Mouse (Mus musculus) lung, postnatal 36 days (tissue): Measurements from ENCODE around the gene Itpr1.
A peak's percentile ranks its signal among the peaks of the same experiment; 100 is the strongest.

Source experiments
- DNase-seq: peaks from one replicate; pipeline ENCODE4 v3.0.0; 2022; ENCODE audit warnings: mixed read lengths

The Itpr1 gene

DNA sequence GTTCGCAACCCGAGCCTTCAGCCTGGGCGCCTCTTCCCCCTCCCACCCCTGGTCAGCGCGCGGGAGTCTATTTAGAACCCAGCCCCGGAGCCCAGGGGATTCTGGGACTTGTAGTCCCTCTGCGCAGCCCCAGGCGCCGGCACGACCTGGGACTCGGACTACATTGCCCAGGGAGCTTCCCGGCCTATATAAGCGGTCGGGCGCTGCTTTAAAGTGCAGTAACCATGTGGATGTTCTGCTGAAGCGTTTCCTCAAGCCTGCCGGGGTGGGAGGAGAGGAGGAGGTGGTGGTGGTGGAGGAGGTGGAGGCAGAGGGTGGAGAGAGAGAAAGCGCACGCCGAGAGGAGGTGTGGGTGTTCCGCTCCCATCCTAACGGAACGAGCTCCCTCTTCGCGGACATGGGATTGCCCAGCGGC lies at the start of gene Itpr1:
TSS of gene Itpr1 (plus strand) at position 216 of the 415 bp plus-strand sequence.
- peak; percentile 99 for DNase-seq

DNA sequence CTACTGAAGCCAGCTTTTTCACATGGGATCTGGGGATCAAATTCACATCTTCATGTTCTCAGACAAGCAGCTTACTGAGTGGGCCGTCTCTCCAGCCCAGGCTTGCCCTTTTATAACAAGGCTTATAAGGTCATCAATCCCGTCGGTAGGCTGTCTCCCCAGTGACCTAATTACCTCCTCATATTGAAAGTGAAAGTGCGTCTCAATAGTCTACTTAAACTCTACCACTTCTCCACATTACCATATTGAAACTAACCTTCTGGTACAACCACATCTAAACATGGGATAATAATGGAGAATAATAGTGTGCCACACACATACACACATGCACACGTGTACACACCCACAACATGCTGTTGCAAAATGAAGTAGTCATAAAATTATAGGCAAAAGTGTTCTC lies 48.0 kb upstream of the Itpr1 start:
- no peak for DNase-seq

DNA sequence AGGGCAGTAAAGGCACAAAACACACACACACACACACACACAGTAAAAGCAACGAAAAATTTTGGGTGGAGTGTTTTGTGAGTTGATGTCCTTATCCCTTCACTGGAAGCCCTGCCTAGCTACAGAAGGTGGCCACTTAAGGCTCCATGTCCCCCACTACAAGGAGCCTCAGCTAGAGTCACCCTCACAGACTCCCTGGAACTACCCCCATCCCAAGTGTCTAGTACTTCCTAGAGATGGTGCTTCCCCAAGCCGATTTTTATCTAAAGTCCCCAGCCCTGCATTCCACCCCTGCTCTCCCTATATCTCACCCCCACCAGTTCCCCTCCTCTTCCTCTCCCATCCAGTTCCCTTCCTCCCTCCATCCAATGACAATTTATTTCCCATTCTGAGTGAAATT lies 47.3 kb upstream of the Itpr1 start:
- no peak for DNase-seq

DNA sequence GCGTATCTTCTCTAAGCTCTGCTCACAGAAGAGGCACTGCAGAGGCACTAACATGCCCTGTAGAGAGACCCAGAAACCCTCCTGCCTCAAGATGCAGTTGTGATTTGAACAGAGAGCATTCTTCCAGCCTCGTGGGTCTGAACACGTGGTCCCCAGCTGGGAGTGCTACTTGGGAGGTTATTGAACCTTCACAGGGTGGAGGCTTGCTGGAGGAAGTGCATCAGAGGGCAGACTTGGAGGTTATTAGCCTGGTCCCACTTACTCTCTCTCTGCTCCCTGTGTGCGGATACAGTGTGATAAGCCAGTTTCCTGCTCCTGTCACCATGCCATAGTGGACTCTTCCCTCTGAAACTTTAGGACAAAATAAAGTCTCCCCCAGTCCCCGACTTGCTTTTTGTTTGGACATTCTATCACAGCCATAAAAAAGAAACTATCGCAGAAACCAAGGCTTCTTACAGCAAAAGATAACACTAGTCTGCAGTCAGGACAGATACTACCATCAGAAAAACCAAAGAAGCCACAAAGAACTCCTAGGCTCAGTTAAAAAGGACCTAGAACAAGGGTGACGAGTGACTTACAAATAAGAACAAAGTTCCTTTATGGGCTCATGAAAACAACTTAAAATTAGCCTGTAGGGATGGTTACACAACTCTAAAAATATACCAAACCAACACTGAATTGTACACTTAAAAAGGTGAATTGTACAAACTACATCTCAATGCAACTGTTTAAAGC lies 44.8 kb upstream of the Itpr1 start:
- DNase-seq: no peak

DNA sequence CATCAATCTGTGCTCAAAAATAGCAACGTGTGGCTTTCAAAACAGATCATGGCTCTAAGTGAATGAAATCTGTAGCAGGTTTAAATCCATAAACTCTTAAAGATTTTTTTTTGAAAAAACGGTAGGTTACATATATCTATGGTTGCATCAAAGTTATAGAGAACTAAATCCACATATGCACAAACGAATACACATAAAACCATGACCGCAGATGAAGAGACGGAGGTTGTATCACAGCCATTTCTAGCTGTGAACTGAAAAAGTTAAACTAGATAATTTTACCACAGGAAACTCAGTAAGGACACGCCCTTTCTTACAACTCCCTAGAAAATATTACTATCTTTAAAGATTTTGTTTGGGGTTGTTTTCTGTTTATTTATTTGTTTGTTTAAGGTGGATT lies 44.2 kb upstream of the Itpr1 start:
- no peak for DNase-seq

DNA sequence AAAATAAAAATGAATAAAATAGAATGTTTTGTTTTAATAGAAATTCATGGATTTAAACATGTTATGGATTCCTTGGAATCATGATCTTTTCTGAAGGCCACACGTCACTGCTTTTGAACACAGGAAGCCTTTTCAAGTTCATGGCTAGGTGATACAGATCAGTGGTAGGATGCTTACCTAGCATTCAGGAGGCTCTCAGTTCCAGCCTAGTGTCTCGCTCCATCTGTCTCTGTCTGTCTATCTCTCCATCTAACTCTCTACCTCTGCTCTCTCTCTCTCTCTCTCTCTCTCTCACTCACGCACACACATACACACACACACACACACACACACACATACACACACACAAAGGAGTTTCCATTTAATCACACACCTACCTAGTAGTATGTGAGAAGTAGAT lies 43.4 kb upstream of the Itpr1 start:
- no peak for DNase-seq

DNA sequence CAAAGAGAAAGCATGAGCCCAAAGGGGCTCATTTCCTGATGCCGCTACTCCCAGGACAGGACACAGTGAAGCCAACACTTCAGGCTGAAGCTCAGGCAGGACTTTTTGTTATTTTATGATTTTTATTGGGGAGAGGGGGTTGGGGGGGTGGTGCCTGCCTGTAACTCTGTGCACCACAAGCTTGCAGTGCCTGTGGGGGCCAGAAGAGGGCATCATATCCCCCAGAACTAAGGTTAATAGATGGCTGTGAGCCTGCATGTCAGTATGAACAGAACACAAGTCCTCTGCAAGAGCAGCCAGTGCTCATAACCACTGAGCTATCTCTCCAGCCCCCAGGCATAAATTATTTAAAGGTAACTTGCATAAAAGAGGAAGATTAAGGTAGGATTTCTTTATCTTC lies 40.7 kb upstream of the Itpr1 start:
- DNase-seq: no peak

DNA sequence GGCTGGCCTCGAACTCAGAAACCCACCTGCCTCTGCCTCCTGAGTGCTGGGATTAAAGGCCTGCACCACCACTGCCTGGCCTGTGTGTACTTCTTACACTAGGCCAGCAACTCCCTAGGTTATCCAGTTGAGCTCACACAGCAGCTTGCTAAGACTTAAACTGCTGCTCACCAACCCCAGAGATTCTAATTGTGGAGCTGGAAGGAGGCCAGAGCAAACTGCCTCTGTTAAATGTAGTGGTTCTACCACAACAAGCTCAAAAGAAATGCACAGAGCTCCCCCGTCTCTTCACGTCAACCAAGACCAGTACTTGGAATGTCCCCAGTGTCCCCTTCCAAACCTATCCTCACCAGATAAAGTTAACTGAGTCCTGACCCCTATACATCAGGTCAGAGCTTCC lies 38.7 kb upstream of the Itpr1 start:
- no peak for DNase-seq

DNA sequence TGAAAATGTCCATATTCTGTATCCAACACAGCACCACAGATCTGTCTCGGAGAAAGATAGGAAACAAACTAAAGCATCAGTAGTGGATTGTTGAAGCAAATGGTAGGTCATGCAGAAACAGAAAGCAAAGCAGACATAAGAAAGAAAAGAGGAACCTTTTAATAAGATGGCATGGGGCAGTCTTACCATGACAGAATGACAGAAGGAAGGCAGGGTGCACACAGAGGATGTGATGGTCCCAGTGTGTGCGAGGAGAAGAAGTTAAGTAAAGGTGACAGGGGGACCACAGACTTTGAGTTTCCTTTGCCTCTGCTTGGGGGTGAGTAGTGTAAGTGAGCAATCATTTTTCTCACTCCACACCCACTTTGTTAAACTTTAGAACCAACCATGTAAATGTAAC lies 33.8 kb upstream of the Itpr1 start:
- DNase-seq: no peak

DNA sequence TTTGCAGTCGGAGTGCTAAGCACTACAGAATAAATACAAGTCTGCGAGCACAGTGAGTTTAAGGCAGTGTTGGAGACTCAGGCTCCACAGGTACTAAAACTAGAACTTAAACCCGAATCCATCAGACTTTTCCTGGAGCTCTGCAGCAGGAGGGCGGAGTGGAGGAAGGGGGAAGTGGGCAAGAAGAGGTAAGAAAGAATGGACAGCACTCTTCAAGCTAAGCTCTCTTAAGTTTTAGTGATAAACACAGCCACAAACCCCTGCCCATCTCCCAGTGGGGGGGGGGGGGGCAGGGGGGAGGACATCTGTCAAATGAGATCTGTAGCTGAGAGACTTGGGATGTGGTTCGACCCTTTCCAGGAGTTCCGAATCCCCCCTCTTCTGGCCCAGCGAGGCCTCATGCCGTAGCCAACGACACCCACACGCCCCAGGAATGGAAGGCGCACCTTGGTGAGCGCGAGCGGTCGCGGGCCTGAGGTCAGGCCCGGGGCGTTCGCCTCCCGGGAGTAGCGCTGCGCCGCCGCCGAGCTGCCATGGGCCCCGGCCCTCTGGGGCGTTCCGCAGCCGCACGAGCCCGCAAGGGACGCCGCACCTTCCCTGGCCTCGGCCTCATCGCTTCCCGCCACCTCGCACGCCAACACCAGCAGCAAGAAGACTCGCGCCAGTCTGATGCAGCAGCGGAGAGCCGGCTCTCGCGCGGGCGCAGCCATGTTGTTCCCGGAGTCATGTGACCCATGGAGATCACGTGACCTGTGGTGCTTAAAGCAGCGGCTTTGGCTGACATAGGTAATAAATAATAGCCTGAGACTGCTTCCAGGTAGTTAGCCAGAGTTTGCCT lies 27.8 kb upstream of the Itpr1 start, which contains the start of gene Sumf1:
TSS of gene Sumf1 (minus strand) at position 736 of the 838 bp plus-strand sequence.
- DNase-seq: peak; percentile 97

DNA sequence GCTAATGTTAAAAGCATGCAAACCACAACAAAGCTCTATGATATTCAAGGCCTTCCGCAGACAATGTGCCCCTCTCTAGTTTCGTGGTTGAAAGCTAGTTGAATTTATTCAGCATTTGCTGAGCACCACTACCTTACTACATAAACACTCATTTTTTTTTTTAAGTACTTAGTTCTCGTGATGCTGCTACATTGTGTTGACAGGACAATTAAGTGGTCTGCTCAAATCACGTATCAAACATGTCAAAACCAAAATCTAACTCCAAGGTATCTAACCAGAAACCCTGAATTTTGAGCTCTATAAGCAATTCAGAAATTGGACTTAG lies 27.2 kb upstream of the Itpr1 start:
- no peak for DNase-seq

DNA sequence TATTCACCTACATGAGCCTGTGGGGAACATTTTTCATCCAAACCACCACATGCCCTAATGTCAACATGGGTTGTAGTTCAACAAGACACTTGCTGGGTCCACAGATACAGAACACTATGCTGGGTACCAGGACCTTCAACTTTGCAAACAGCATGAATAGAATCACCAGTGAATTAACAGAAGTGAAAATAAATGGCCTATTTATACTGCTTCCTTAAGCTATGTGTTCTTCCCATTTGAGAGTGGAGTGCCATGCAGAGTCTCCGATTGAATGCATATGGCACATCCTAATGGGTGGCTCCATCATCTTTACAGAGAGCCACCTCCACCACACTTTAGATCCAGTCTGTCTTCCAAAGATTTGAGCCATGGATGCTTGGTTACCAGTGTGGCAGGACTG lies 22.2 kb upstream of the Itpr1 start:
- DNase-seq: no peak

DNA sequence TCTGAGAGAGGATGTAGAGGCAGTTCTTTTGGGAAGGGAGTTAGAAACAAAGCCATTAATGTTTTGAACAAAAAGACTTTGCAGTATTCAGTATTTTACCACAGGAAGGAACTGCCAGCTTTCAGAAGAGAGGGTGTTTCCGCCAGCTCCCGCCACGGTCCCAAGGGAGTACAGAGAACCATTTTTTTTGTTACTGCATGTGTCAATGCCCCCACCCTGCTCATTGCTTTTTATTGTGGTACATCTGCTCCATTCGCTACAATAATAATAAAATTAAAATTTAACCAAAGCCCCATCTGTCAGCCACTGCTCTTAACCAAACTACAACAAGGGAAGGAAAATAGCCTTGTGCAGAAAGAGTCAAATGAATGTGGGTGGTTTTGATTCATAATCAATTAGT lies 20.3 kb upstream of the Itpr1 start:
- DNase-seq: no peak

DNA sequence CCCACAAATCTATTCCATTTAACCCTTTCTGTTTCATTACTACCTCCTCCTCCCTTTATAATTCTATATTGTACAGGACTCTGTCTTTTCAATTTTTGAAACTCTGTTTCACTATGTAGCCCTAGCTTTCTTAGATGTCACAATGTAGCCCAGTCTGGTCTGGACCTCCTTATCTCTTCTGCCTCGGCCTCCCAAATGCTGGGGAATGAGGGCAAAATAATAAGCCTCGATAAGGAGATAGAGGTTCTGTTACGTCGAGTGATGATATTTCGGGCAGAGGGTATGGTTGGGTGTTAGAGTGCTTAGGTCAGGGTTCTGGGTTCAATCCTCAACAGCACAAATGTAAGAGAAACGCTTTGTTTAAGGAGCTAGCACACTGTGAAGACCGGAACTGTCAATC lies 16.2 kb upstream of the Itpr1 start:
- no peak for DNase-seq

DNA sequence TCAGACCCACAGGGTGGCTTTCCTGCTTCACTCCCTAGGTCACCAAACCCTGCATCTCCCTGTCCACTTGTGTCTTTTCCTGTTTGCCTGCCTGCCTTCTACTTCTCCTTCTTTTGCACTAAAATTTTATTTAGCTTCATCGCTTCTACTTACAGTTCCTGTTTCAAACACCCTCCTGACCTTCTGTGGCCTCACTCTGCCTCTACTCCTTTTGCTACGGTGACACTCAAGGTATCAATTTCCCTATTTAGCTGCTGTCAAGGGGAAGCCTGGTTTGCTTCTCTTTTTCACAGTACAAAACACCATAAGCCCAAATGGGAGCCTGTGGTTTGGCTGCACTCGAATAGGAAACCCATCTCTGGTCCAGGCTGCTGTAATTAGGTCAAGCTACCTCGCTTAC lies 15.8 kb upstream of the Itpr1 start:
- DNase-seq: peak; percentile 47

DNA sequence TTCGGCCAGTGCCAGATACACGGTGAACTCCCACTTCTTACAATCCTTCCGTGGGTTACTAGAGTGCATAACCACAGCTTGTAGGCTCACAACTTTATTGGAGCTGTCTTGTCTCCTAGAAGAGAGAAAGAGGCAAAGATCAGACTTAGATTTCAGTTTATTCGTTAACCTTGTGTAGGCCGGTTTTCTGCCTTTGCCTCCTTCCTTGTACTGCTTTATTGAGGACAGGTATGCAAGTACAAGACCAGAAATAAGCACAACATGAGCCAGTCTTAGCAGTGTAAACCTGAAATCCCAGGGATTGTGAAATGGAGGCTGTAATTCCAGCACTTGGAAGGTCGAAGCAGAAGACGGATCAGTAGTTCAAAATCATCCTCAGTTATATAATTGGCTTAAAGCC lies 14.6 kb upstream of the Itpr1 start:
- no peak for DNase-seq

DNA sequence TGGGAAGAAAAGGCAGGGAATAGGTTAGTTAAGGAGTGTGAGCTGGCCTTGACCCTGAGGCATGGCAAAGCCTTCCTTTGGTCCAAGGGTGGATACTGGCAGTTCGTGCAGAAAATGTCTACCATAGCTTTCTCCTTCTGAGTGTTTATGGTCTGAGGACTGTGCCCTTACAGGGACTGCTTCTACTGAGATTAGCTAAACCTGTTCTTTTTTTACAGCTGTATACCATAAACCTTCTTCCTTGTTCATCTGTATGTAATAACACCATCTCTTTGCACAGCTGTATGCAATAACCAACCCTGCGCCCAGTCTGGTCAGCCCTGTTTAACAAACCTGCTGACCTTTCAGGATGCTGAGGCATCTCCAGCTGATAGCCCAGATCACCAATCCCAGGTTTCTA lies 8.6 kb upstream of the Itpr1 start:
- DNase-seq: no peak

DNA sequence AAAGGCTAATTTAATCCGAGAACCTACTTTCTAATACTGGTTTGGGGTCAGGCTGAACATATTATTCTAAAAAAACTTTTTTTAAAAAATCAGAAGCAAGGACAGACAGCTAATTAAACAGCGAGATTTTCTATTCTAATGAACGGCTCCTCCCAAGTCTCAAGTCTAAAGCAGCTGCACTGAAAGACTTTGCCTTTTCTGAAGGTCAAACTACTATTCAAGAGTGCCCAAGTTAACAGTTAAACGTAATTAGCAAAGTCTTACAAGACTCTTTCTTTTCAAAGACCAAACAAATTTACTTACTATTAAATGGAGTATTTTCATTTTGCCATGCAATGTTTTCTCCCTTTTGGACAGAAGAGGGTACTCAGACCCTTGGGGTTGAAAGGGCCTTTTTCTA lies 6.8 kb upstream of the Itpr1 start:
- DNase-seq: no peak

DNA sequence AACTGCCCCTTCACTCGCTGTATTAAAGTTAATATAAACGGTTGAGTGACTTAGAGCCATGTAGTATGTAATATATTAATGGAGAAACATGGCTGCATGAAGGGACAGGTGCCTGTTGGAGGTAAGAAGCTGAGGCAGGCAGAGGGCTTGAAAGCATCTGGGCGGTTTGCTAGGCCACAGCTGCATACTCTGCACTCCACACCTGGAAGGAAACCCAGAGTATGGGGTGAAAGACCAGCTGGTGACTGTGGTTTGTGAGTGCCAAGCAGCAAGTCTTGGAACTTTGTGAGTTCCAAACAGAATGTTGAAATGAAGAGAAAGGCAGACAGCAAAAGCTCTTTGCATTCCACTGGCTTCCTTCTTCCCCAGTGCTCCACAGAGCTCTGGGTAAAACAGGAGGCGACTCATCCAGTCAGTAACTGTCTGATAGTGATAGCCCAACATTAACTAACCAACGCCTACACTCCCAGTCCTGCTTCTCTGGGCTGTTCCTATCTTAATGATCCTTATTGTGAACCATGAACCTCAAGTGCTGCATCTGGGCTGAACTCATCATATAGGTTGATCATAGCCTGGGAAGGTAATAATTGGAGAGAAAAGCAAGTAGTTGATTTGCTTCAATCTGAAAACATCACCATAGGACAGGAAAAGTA lies 5.9 kb upstream of the Itpr1 start:
- no peak for DNase-seq

DNA sequence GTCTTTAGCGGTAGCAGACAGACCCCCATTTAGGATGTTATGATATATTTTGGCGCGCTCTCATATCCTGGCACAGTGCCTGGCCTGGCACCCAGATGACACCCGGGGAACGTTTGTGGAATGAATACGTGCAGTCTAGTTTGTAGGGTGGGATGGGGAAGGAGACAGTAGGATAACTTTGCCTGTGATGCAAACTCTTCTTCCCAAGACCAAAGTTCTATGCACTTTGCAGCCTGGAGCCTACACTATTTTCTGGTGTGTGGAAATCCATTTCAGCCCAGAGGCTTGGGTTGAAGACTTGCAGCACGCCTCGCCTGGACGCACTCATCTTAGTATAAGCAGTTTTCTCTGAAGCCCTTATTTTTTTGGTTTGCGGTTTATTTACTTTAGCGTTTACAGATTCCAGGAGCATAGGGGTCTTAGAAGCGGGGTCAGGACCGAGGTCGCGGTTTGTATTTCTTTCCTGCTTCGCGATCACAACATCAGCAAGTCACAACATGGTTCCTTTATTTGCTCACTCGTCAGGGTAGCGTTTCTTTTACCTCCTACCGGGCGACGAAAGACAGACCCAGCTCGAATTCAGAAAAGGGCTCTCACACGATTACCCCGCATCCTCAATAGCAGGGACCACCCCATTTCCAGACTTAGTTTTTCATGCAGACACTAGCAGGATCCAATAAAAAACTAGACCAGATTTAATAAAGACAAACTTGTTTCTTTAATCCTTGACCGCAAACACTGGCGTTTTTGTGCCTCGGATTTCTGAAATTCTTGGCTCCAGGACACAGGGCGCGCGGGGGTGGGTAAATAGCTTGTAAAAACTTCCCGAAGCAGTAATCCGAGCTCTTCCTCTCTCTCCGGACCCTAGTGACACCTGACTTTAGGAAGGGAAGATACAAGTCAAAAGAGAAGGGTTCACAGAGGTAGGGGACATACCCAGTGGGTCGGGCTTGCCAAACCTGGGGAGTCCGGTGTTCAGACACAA lies 708 bp upstream of the Itpr1 start:
- no peak for DNase-seq

DNA sequence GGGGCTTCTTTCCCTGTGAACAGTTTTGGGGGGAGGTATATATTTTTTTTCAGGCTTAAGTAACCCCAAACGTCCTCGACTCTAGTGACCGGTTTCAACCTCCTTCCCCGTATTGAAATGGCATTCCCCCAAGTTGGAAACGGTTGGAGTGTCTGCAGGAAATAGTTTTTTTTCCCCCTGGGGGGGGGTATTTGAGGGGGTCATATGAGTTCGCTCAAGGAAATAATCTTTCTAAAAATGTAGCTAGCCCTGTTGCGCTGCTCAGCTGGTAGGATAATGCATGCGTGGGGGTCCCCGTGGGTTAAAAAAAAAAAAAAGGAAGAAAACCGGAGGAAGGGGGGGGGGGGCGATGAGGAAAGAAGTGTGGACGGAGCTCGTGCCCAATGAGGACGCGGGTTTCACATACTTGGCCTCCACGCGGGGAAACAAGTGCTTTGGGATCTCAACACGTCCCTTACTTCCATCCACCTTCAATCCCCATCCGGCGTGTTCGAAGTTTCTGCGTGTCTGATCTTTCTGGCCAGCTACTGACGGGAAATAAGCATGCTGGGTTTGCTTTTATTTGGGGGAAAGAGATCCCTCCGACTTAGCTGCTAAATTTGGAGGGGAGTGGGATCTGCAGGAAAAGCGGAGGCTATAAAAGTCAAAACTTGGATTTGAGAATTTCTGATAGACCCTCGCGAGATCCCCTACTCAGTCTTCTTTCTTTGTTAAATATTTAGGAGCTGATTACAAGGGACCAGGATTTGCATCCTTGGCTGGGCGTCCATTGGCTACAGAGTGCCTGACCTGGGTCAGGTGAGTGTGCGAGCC lies 791 bp downstream of the Itpr1 start:
- DNase-seq: peak; percentile 45
